Mouse (Mus musculus): ENCODE data around the gene Hist1h4k. TPM values are rescaled to one million over a fixed set of nuclear protein-coding genes. Genes with fewer than 3 reads are reported as not detected.
A peak's percentile ranks its signal among the peaks of the same experiment; 100 is the strongest.
"Not testable (repeated sequence)": the region's sequence is repeated elsewhere in the genome, so short reads cannot be mapped to it uniquely, and the experiment has no call there.

Gene Hist1h4k
- polyA plus RNA-seq, 1 experiment from 2014 or later = not detected

- Histone ChIP-seq H3K4me2 (ENCODE audit: low read depth, low read length) (no peak overlapping the region), H3K4me1 (ENCODE audit: control insufficient read depth, insufficient read depth, low read length) (peaks cover 5% of the 10 kb centered on the region; the same call in 1 of the 2 replicates), H3K4me3 (ENCODE audit: low read length) (no peak overlapping the region), H3K9ac (ENCODE audit: low read length) (no peak overlapping the region), H3K36me3 (ENCODE audit: control insufficient read depth, insufficient read depth) (no peaks in the 10 kb centered on the region), H3K9me3 (replicated peaks; ENCODE audit: control insufficient read depth, low read length) (no peaks in the 10 kb centered on the region), H3K27me3 (ENCODE audit: control insufficient read depth, insufficient read depth, low read length) (no peaks in the 10 kb centered on the region), H3K27ac (ENCODE audit: low read length) (no peak overlapping the region)
- ATAC-seq (replicated peaks; ENCODE audit: extremely low read depth, insufficient read depth, low FRiP score) = no peak
- WGBS = 79% methylated on average over 1 of the region's 1 CpGs
Observed at GRCm38 (mm10) chr13:21745006-21745405, 5.3 kb downstream of the Hist1h4k start.

GRCm38 (mm10) chr13:21734906-21735767 is 15.2 kb downstream of the Hist1h4k start, which contains the start of gene Hist1h4j:
TSS of gene Hist1h4j (plus strand) at chr13:21735064.
- peak; percentile 92 for ATAC-seq (replicated peaks; ENCODE audit: extremely low read depth, insufficient read depth, low FRiP score)
- peak within 1 kb of the TSS; percentile 93 for H3K27ac ChIP-seq (ENCODE audit: low read length)
- under 1% methylated on average over 43 of the region's 56 CpGs for WGBS

GRCm38 (mm10) chr13:21734010-21734905 is 16.0 kb downstream of the Hist1h4k start:
- ATAC-seq (replicated peaks; ENCODE audit: extremely low read depth, insufficient read depth, low FRiP score) = peak; percentile 77
- peaks cover 6% of the 10 kb centered on the region for H3K4me1 ChIP-seq (ENCODE audit: control insufficient read depth, insufficient read depth, low read length)
- peak overlapping the region; percentile 63 for H3K4me3 ChIP-seq (ENCODE audit: low read length)
- no peaks in the 10 kb centered on the region for H3K27me3 ChIP-seq (ENCODE audit: control insufficient read depth, insufficient read depth, low read length)
- H3K27ac ChIP-seq (ENCODE audit: low read length) = peak overlapping the region; percentile 93
- peak overlapping the region; percentile 83 for H3K9ac ChIP-seq (ENCODE audit: low read length)
- WGBS = 1% methylated on average over 21 of the region's 21 CpGs
- peak overlapping the region; percentile 79 for H3K4me2 ChIP-seq (ENCODE audit: low read depth, low read length)
- no peaks in the 10 kb centered on the region for H3K9me3 ChIP-seq (replicated peaks; ENCODE audit: control insufficient read depth, low read length)
- no peaks in the 10 kb centered on the region for H3K36me3 ChIP-seq (ENCODE audit: control insufficient read depth, insufficient read depth)

More at GRCm38 (mm10) chr13:21734906-21735767, 15.2 kb downstream of the Hist1h4k start, which contains the start of gene Hist1h4j:
- peak within 1 kb of the TSS; percentile 79 for H3K4me2 ChIP-seq (ENCODE audit: low read depth, low read length)
- H3K4me3 ChIP-seq (ENCODE audit: low read length) = peak within 1 kb of the TSS; percentile 63
- peak within 1 kb of the TSS; percentile 83 for H3K9ac ChIP-seq (ENCODE audit: low read length)
- H3K4me1 ChIP-seq (ENCODE audit: control insufficient read depth, insufficient read depth, low read length); H3K27me3 ChIP-seq (ENCODE audit: control insufficient read depth, insufficient read depth, low read length); H3K9me3 ChIP-seq (replicated peaks; ENCODE audit: control insufficient read depth, low read length); H3K36me3 ChIP-seq (ENCODE audit: control insufficient read depth, insufficient read depth): not testable (repeated sequence)

GRCm38 (mm10) chr13:21733466-21733865 is 16.8 kb downstream of the Hist1h4k start:
- Histone ChIP-seq H3K9me3 (replicated peaks; ENCODE audit: control insufficient read depth, low read length) (no peaks in the 10 kb centered on the region), H3K27ac (ENCODE audit: low read length) (no peak overlapping the region), H3K36me3 (ENCODE audit: control insufficient read depth, insufficient read depth) (no peaks in the 10 kb centered on the region), H3K27me3 (ENCODE audit: control insufficient read depth, insufficient read depth, low read length) (no peaks in the 10 kb centered on the region), H3K4me3 (ENCODE audit: low read length) (no peak overlapping the region), H3K9ac (ENCODE audit: low read length) (no peak overlapping the region), H3K4me2 (ENCODE audit: low read depth, low read length) (no peak overlapping the region), H3K4me1 (ENCODE audit: control insufficient read depth, insufficient read depth, low read length) (peaks cover 6% of the 10 kb centered on the region)
- 0 out of 2 replicates have a peak, but pooled peaks have one; percentile 0 for ATAC-seq (replicated peaks; ENCODE audit: extremely low read depth, insufficient read depth, low FRiP score)
- WGBS = 75% methylated on average over 5 of the region's 5 CpGs

- Histone ChIP-seq H3K9me3 (replicated peaks; ENCODE audit: control insufficient read depth, low read length) (no peaks in the 10 kb centered on the region), H3K27me3 (ENCODE audit: control insufficient read depth, insufficient read depth, low read length) (no peaks in the 10 kb centered on the region), H3K4me2 (ENCODE audit: low read depth, low read length) (no peak overlapping the region), H3K4me1 (ENCODE audit: control insufficient read depth, insufficient read depth, low read length) (peaks cover 2% of the 10 kb centered on the region; the same call in 1 of the 2 replicates), H3K9ac (ENCODE audit: low read length) (no peak overlapping the region), H3K4me3 (ENCODE audit: low read length) (no peak overlapping the region), H3K27ac (ENCODE audit: low read length) (no peak overlapping the region), H3K36me3 (ENCODE audit: control insufficient read depth, insufficient read depth) (no peaks in the 10 kb centered on the region)
- WGBS = 56% methylated on average over 1 of the region's 1 CpGs
- ATAC-seq (replicated peaks; ENCODE audit: extremely low read depth, insufficient read depth, low FRiP score) = no peak
Observed at GRCm38 (mm10) chr13:21729544-21729943, 20.8 kb downstream of the Hist1h4k start.

GRCm38 (mm10) chr13:21727948-21728572 is 22.2 kb downstream of the Hist1h4k start:
- WGBS = 43% methylated on average over 9 of the region's 11 CpGs
- Histone ChIP-seq H3K4me3 (ENCODE audit: low read length) (no peak overlapping the region), H3K9ac (ENCODE audit: low read length) (no peak overlapping the region), H3K27me3 (ENCODE audit: control insufficient read depth, insufficient read depth, low read length) (no peaks in the 10 kb centered on the region), H3K4me1 (ENCODE audit: control insufficient read depth, insufficient read depth, low read length) (no peaks in the 10 kb centered on the region), H3K4me2 (ENCODE audit: low read depth, low read length) (no peak overlapping the region), H3K36me3 (ENCODE audit: control insufficient read depth, insufficient read depth) (no peaks in the 10 kb centered on the region), H3K9me3 (replicated peaks; ENCODE audit: control insufficient read depth, low read length) (no peaks in the 10 kb centered on the region), H3K27ac (ENCODE audit: low read length) (no peak overlapping the region)
- no peak for ATAC-seq (replicated peaks; ENCODE audit: extremely low read depth, insufficient read depth, low FRiP score)

- Histone ChIP-seq H3K36me3 (ENCODE audit: control insufficient read depth, insufficient read depth) (no peaks in the 10 kb centered on the region), H3K9ac (ENCODE audit: low read length) (no peak overlapping the region), H3K27ac (ENCODE audit: low read length) (peak overlapping the region; percentile 76; the same call in 1 of the 2 replicates), H3K4me3 (ENCODE audit: low read length) (no peak overlapping the region), H3K4me1 (ENCODE audit: control insufficient read depth, insufficient read depth, low read length) (peaks cover 14% of the 10 kb centered on the region), H3K4me2 (ENCODE audit: low read depth, low read length) (peak overlapping the region; percentile 65; the same call in 1 of the 2 replicates), H3K27me3 (ENCODE audit: control insufficient read depth, insufficient read depth, low read length) (no peaks in the 10 kb centered on the region), H3K9me3 (replicated peaks; ENCODE audit: control insufficient read depth, low read length) (no peaks in the 10 kb centered on the region)
- ATAC-seq (replicated peaks; ENCODE audit: extremely low read depth, insufficient read depth, low FRiP score) = no peak
- 41% methylated on average over 5 of the region's 5 CpGs for whole genome bisulfite sequencing
Observed at GRCm38 (mm10) chr13:21722993-21723836, 27.1 kb downstream of the Hist1h4k start.

- Histone ChIP-seq H3K27ac (ENCODE audit: low read length) (peak overlapping the region; percentile 76), H3K36me3 (ENCODE audit: control insufficient read depth, insufficient read depth) (no peaks in the 10 kb centered on the region), H3K4me1 (ENCODE audit: control insufficient read depth, insufficient read depth, low read length) (peaks cover 17% of the 10 kb centered on the region), H3K9me3 (replicated peaks; ENCODE audit: control insufficient read depth, low read length) (no peaks in the 10 kb centered on the region), H3K4me3 (ENCODE audit: low read length) (peak overlapping the region; percentile 49), H3K4me2 (ENCODE audit: low read depth, low read length) (peak overlapping the region; percentile 65), H3K9ac (ENCODE audit: low read length) (peak overlapping the region; percentile 37), H3K27me3 (ENCODE audit: control insufficient read depth, insufficient read depth, low read length) (no peaks in the 10 kb centered on the region)
- 3% methylated on average over 11 of the region's 11 CpGs for WGBS
- peak; percentile 9; the same call in 1 of the 2 replicates for ATAC-seq (replicated peaks; ENCODE audit: extremely low read depth, insufficient read depth, low FRiP score)
Observed at GRCm38 (mm10) chr13:21722373-21722925, 27.9 kb downstream of the Hist1h4k start.

All from heart, embryonic 16.5 days (tissue).